Mouse (Mus musculus): ENCODE data around the gene Gm28998. TPM values are rescaled to one million over a fixed set of nuclear protein-coding genes. Genes with fewer than 3 reads are reported as not detected.
"Not testable (repeated sequence)": the region's sequence is repeated elsewhere in the genome, so short reads cannot be mapped to it uniquely, and the experiment has no call there.

Gene Gm28998
- polyA plus RNA-seq (2017; shearing (Covaris generic)): not detected

DNA sequence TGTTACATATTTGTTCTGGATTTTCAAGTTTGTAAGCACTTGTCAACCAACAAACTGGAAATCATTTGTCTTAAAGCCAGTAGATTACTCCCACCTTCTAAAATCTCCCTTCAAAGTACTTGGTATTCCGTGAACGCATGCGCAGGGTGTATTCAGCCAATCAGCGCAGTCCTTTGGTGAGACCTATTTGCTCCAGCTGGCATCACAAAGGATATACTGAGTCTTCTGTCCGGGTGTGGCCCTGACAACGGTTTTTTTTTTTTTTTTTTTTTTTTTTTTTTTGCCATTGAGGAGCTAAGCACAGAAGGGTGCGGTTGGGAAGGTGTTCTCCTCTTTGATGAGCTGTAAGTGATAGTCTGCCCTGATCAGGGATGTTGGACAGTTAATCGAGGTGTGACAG lies at the start of gene Gm28998:
Gene Gm28998 (plus strand): TSS at position 301 of the 400 bp plus-strand sequence.
- not testable (repeated sequence) for ATAC-seq

Other genes with a start within 250 kb of the Gm28998 start
- gene Gm21244, start 84.5 kb upstream of the Gm28998 start, polyA plus RNA-seq (2017; shearing (Covaris generic)): not detected
- not detected for gene Gm21788, start 151.2 kb downstream of the Gm28998 start, polyA plus RNA-seq (2017; shearing (Covaris generic))